Mouse (Mus musculus) limb, embryonic 10.5 days (tissue): ENCODE results near the gene Ufc1. TPM values are rescaled to one million over a fixed set of nuclear protein-coding genes. Genes with fewer than 3 reads are reported as not detected.

Experiments used
- DNase-seq: peaks from one replicate; pipeline ENCODE4 v3.0.0-alpha.2; 2017; ENCODE audit warnings: low spot score
- H3K27ac ChIP-seq: fragments of 300-500 bp; sonication (generic); 2 replicates; pipeline ENCODE4 v1.5.1; 2016; ENCODE audit warnings: mild to moderate bottlenecking
- H3K27me3 ChIP-seq: fragments of 300-500 bp; sonication (generic); 2 replicates; pipeline ENCODE4 v1.6.1; 2016; ENCODE audit warnings: low read depth, mild to moderate bottlenecking; ENCODE audit not compliant: poor library complexity, severe bottlenecking
- H3K36me3 ChIP-seq: fragments of 300-500 bp; sonication (generic); 2 replicates; pipeline ENCODE4 v1.6.1; 2016; ENCODE audit warnings: mild to moderate bottlenecking, moderate library complexity
- H3K4me1 ChIP-seq: fragments of 300-500 bp; sonication (generic); 2 replicates; pipeline ENCODE4 v1.6.1; 2016
- H3K4me3 ChIP-seq: fragments of 300-500 bp; sonication (generic); 2 replicates; pipeline ENCODE4 v1.5.1; 2016; ENCODE audit warnings: mild to moderate bottlenecking, moderate library complexity
- H3K9me3 ChIP-seq: fragments of 300-500 bp; sonication (generic); replicated peaks from 2 replicates; pipeline ENCODE4 v1.6.1; 2016; ENCODE audit warnings: mild to moderate bottlenecking
- WGBS: fragments of 180-500 bp; shearing (Covaris S2); methylation state at CpG from one replicate; pipeline ENCODE4 v1.1.7; 2016; 5-methylcytosine and 5-hydroxymethylcytosine counted together
- polyA plus RNA-seq: library from polyadenylated mRNA; unstranded; fragments of >200 nt; fragmentation: Nextera tagmentation; extraction: Ambion mirVana; gene quantifications from 2 replicates; pipeline ENCODE4 v1.2.1, GENCODE M21; 2016

Gene Ufc1
- polyA plus RNA-seq, 1 experiment from 2014 or later: 99.6 TPM

- H3K4me1 ChIP-seq: peaks cover 49% of the 10 kb centered on the region
- no peaks in the 10 kb centered on the region for H3K27me3 ChIP-seq
- no peaks in the 10 kb centered on the region for H3K9me3 ChIP-seq
- H3K4me3 ChIP-seq: no peak overlapping the region
- H3K36me3 ChIP-seq: peaks cover 55% of the 10 kb centered on the region
- no peak overlapping the region for H3K27ac ChIP-seq
- WGBS: 94% methylated on average over 18 of the region's 18 CpGs
- no peak for DNase-seq
Observed at GRCm38 (mm10) chr1:171283188-171284160, 11.3 kb downstream of the Ufc1 start.

GRCm38 (mm10) chr1:171282086-171282805 lies 12.6 kb downstream of the Ufc1 start:
- Histone ChIP-seq H3K4me1 (peaks cover 40% of the 10 kb centered on the region), H3K27me3 (no peaks in the 10 kb centered on the region), H3K36me3 (peaks cover 67% of the 10 kb centered on the region), H3K9me3 (no peaks in the 10 kb centered on the region), H3K27ac (peak overlapping the region; percentile 84; the same call in 1 of the 2 replicates), H3K4me3 (peak overlapping the region; percentile 73)
- peak; percentile 28 for DNase-seq
- WGBS: 81% methylated on average over 18 of the region's 18 CpGs

- DNase-seq: no peak
- peak overlapping the region; percentile 73 for H3K4me3 ChIP-seq
- H3K9me3 ChIP-seq: no peaks in the 10 kb centered on the region
- H3K4me1 ChIP-seq: peaks cover 33% of the 10 kb centered on the region
- peaks cover 71% of the 10 kb centered on the region for H3K36me3 ChIP-seq
- H3K27ac ChIP-seq: peak overlapping the region; percentile 84
- H3K27me3 ChIP-seq: no peaks in the 10 kb centered on the region
- under 1% methylated on average over 10 of the region's 10 CpGs for WGBS
Observed at GRCm38 (mm10) chr1:171281528-171281923, 13.3 kb downstream of the Ufc1 start.

- DNase-seq: peak; percentile 86
- peaks cover 71% of the 10 kb centered on the region for H3K36me3 ChIP-seq
- H3K4me1 ChIP-seq: peaks cover 29% of the 10 kb centered on the region
- WGBS: under 1% methylated on average over 26 of the region's 26 CpGs
- H3K9me3 ChIP-seq: no peaks in the 10 kb centered on the region
- peak within 1 kb of the TSS; percentile 73 for H3K4me3 ChIP-seq
- peak within 1 kb of the TSS; percentile 84 for H3K27ac ChIP-seq
- no peaks in the 10 kb centered on the region for H3K27me3 ChIP-seq
Observed at GRCm38 (mm10) chr1:171280916-171281527, 13.8 kb downstream of the Ufc1 start, which contains the start of gene Ppox. Gene Ppox, minus strand, starts transcription at chr1:171281186.

- DNase-seq: peak; percentile 37
- peak overlapping the region; percentile 84 for H3K27ac ChIP-seq
- under 1% methylated on average over 25 of the region's 25 CpGs for WGBS
Observed at GRCm38 (mm10) chr1:171280250-171280915, 14.4 kb downstream of the Ufc1 start.

GRCm38 (mm10) chr1:171279721-171280120 lies 15.1 kb downstream of the Ufc1 start:
- Histone ChIP-seq H3K36me3 (peaks cover 71% of the 10 kb centered on the region), H3K4me3 (peak overlapping the region; percentile 73), H3K4me1 (peaks cover 23% of the 10 kb centered on the region), H3K9me3 (no peaks in the 10 kb centered on the region), H3K27me3 (no peaks in the 10 kb centered on the region), H3K27ac (peak overlapping the region; percentile 84; the same call in 1 of the 2 replicates)
- WGBS: 61% methylated on average over 5 of the region's 5 CpGs
- peak; percentile 23 for DNase-seq

More at GRCm38 (mm10) chr1:171280250-171280915, 14.4 kb downstream of the Ufc1 start:
- Histone ChIP-seq H3K36me3 (peaks cover 71% of the 10 kb centered on the region), H3K4me3 (peak overlapping the region; percentile 73), H3K27me3 (no peaks in the 10 kb centered on the region), H3K4me1 (peaks cover 25% of the 10 kb centered on the region), H3K9me3 (no peaks in the 10 kb centered on the region)

GRCm38 (mm10) chr1:171279012-171279705 lies 15.7 kb downstream of the Ufc1 start:
- no peak for DNase-seq
- H3K36me3 ChIP-seq: peaks cover 71% of the 10 kb centered on the region
- H3K27me3 ChIP-seq: no peaks in the 10 kb centered on the region
- 91% methylated on average over 14 of the region's 14 CpGs for WGBS
- H3K4me1 ChIP-seq: peaks cover 23% of the 10 kb centered on the region
- H3K4me3 ChIP-seq: peak overlapping the region; percentile 73
- H3K27ac ChIP-seq: no peak overlapping the region
- no peaks in the 10 kb centered on the region for H3K9me3 ChIP-seq

GRCm38 (mm10) chr1:171278436-171278835 lies 16.4 kb downstream of the Ufc1 start:
- Histone ChIP-seq H3K4me3 (no peak overlapping the region), H3K27ac (no peak overlapping the region), H3K36me3 (peaks cover 71% of the 10 kb centered on the region), H3K9me3 (no peaks in the 10 kb centered on the region), H3K4me1 (peaks cover 23% of the 10 kb centered on the region), H3K27me3 (no peaks in the 10 kb centered on the region)
- WGBS: 94% methylated on average over 8 of the region's 8 CpGs
- DNase-seq: no peak

- WGBS: 86% methylated on average over 10 of the region's 10 CpGs
- DNase-seq: no peak
- Histone ChIP-seq H3K36me3 (peaks cover 71% of the 10 kb centered on the region), H3K4me3 (no peak overlapping the region), H3K4me1 (peaks cover 23% of the 10 kb centered on the region), H3K27ac (no peak overlapping the region), H3K27me3 (no peaks in the 10 kb centered on the region), H3K9me3 (no peaks in the 10 kb centered on the region)
Observed at GRCm38 (mm10) chr1:171277736-171278135, 17.1 kb downstream of the Ufc1 start.

GRCm38 (mm10) chr1:171276110-171276748 lies 18.6 kb downstream of the Ufc1 start:
- H3K36me3 ChIP-seq: peaks cover 74% of the 10 kb centered on the region
- no peaks in the 10 kb centered on the region for H3K9me3 ChIP-seq
- no peaks in the 10 kb centered on the region for H3K27me3 ChIP-seq
- 95% methylated on average over 14 of the region's 14 CpGs for WGBS
- H3K4me1 ChIP-seq: peaks cover 17% of the 10 kb centered on the region
- DNase-seq: no peak
- no peak overlapping the region for H3K27ac ChIP-seq
- H3K4me3 ChIP-seq: no peak overlapping the region

GRCm38 (mm10) chr1:171275144-171275734 lies 19.6 kb downstream of the Ufc1 start:
- no peak overlapping the region for H3K27ac ChIP-seq
- WGBS: 94% methylated on average over 11 of the region's 11 CpGs
- no peaks in the 10 kb centered on the region for H3K9me3 ChIP-seq
- no peaks in the 10 kb centered on the region for H3K27me3 ChIP-seq
- H3K4me1 ChIP-seq: peaks cover 22% of the 10 kb centered on the region
- peaks cover 74% of the 10 kb centered on the region for H3K36me3 ChIP-seq
- no peak for DNase-seq
- no peak overlapping the region for H3K4me3 ChIP-seq
